Mouse (Mus musculus): ENCODE data around the gene Fnip2. TPM values are rescaled to one million over a fixed set of nuclear protein-coding genes. Genes with fewer than 3 reads are reported as not detected.

Fnip2 gene
- total RNA-seq, 1 experiment = 21.6 TPM

- TF ChIP-seq ZNF384 (IDR thresholded peaks at IDR 0.05; ENCODE audit: low read depth, low read length) = no peak
- no peak for TF ChIP-seq HCFC1 (IDR thresholded peaks at IDR 0.05; ENCODE audit: borderline replicate concordance, insufficient read depth, low read length)
- no peak for TF ChIP-seq MAFK (IDR thresholded peaks at IDR 0.05; ENCODE audit: insufficient read depth, low read depth, low read length)
- TF ChIP-seq ZC3H11A (IDR thresholded peaks at IDR 0.05; ENCODE audit: borderline replicate concordance, low read depth, low read length) = no peak
- TF ChIP-seq CHD2 (IDR thresholded peaks at IDR 0.05; ENCODE audit: low read depth, low read length) = no peak
- in situ Hi-C loops (cut with MboI; ENCODE audit: low sequenced_read_pairs in 2 of 2, unreplicated experiment in 2 of 2) = no loop called here
- Histone ChIP-seq H3K9ac (ENCODE audit: insufficient read depth, low read depth, low read length, poor library complexity, severe bottlenecking) (no peak overlapping the region), H3K9me3 (ENCODE audit: control insufficient read depth, insufficient read depth, low read depth, low read length) (no peaks in the 10 kb centered on the region), H3K27ac (ENCODE audit: insufficient read depth, low read depth, low read length, poor library complexity, severe bottlenecking) (no peak overlapping the region), H3K36me3 (ENCODE audit: control insufficient read depth, insufficient read depth, low read length, poor library complexity, severe bottlenecking) (peaks cover 5% of the 10 kb centered on the region; the same call in 1 of the 2 replicates), H3K4me1 (ENCODE audit: control insufficient read depth in 2 of 2, insufficient read depth in 2 of 2, low read length in 2 of 2, poor library complexity in 1 of 2) (peaks cover 0 to 5% of the 10 kb centered on the region in 2 experiments; a peak in 1 of 4 replicates), H3K4me3 (ENCODE audit: insufficient read depth in 1 of 2, low read depth in 1 of 2, low read length in 2 of 2, poor library complexity in 1 of 2, severe bottlenecking in 1 of 2) (no peak overlapping the region)
- DNase-seq (ENCODE audit: low read depth, low spot score) = no peak
Measured at GRCm38 (mm10) chr3:79516958-79517357, 50.6 kb downstream of the Fnip2 start.

GRCm38 (mm10) chr3:79516099-79516920 lies 51.3 kb downstream of the Fnip2 start:
- H3K9ac ChIP-seq (ENCODE audit: insufficient read depth, low read depth, low read length, poor library complexity, severe bottlenecking) = peak overlapping the region; percentile 42; the same call in 1 of the 2 replicates
- H3K4me1 ChIP-seq (ENCODE audit: control insufficient read depth in 2 of 2, insufficient read depth in 2 of 2, low read length in 2 of 2, poor library complexity in 1 of 2) = peaks cover 0 to 5% of the 10 kb centered on the region in 2 experiments; a peak in 1 of 4 replicates
- TF ChIP-seq ZNF384 (IDR thresholded peaks at IDR 0.05; ENCODE audit: low read depth, low read length) = no peak
- TF ChIP-seq MAFK (IDR thresholded peaks at IDR 0.05; ENCODE audit: insufficient read depth, low read depth, low read length) = no peak
- no peak for TF ChIP-seq ZC3H11A (IDR thresholded peaks at IDR 0.05; ENCODE audit: borderline replicate concordance, low read depth, low read length)
- H3K4me3 ChIP-seq (ENCODE audit: insufficient read depth in 1 of 2, low read depth in 1 of 2, low read length in 2 of 2, poor library complexity in 1 of 2, severe bottlenecking in 1 of 2) = no peak overlapping the region; a peak in 1 of 4 replicates
- in situ Hi-C loops (cut with MboI; ENCODE audit: low sequenced_read_pairs in 2 of 2, unreplicated experiment in 2 of 2) = no loop called here
- no peak overlapping the region for H3K27ac ChIP-seq (ENCODE audit: insufficient read depth, low read depth, low read length, poor library complexity, severe bottlenecking)
- H3K36me3 ChIP-seq (ENCODE audit: control insufficient read depth, insufficient read depth, low read length, poor library complexity, severe bottlenecking) = peaks cover 5% of the 10 kb centered on the region; the same call in 1 of the 2 replicates
- H3K9me3 ChIP-seq (ENCODE audit: control insufficient read depth, insufficient read depth, low read depth, low read length) = no peaks in the 10 kb centered on the region
- no peak for DNase-seq (ENCODE audit: low read depth, low spot score)

DNA sequence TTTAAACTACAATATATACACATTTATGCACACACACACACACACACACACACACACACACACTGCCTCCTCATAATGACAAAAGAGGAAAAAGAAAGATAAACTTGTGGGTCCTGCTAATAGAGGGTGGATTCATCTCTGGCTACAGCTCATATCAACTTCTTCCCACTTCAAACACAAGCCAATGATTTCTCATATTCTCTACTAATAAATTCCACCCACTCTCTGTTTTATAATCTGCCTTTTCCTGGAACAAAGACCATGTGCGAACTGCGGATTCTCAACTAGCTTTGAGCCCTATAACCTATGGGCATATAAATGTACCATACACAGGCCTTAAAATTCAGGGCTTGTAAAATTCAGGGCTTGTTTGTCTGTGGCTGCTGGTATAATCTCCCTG lies 53.3 kb downstream of the Fnip2 start:
- no peak overlapping the region for H3K27ac ChIP-seq (ENCODE audit: insufficient read depth, low read depth, low read length, poor library complexity, severe bottlenecking)
- TF ChIP-seq MAFK (IDR thresholded peaks at IDR 0.05; ENCODE audit: insufficient read depth, low read depth, low read length) (no peak), HCFC1 (IDR thresholded peaks at IDR 0.05; ENCODE audit: borderline replicate concordance, insufficient read depth, low read length) (no peak), ZNF384 (IDR thresholded peaks at IDR 0.05; ENCODE audit: low read depth, low read length) (no peak), CHD2 (IDR thresholded peaks at IDR 0.05; ENCODE audit: low read depth, low read length) (no peak), ZC3H11A (IDR thresholded peaks at IDR 0.05; ENCODE audit: borderline replicate concordance, low read depth, low read length) (no peak)
- H3K4me3 ChIP-seq (ENCODE audit: insufficient read depth in 1 of 2, low read depth in 1 of 2, low read length in 2 of 2, poor library complexity in 1 of 2, severe bottlenecking in 1 of 2) = no peak overlapping the region
- in situ Hi-C loops (cut with MboI; ENCODE audit: low sequenced_read_pairs in 2 of 2, unreplicated experiment in 2 of 2) = no loop called here
- H3K36me3 ChIP-seq (ENCODE audit: control insufficient read depth, insufficient read depth, low read length, poor library complexity, severe bottlenecking) = peaks cover 5% of the 10 kb centered on the region; the same call in 1 of the 2 replicates
- no peak overlapping the region for H3K9ac ChIP-seq (ENCODE audit: insufficient read depth, low read depth, low read length, poor library complexity, severe bottlenecking)
- DNase-seq (ENCODE audit: low read depth, low spot score) = no peak
- no peaks in the 10 kb centered on the region for H3K9me3 ChIP-seq (ENCODE audit: control insufficient read depth, insufficient read depth, low read depth, low read length)
- peaks cover 0 to 8% of the 10 kb centered on the region in 2 experiments; a peak in 1 of 4 replicates for H3K4me1 ChIP-seq (ENCODE audit: control insufficient read depth in 2 of 2, insufficient read depth in 2 of 2, low read length in 2 of 2, poor library complexity in 1 of 2)

GRCm38 (mm10) chr3:79501166-79501728 lies 66.3 kb downstream of the Fnip2 start:
- no peaks in the 10 kb centered on the region for H3K9me3 ChIP-seq (ENCODE audit: control insufficient read depth, insufficient read depth, low read depth, low read length)
- no peak overlapping the region for H3K9ac ChIP-seq (ENCODE audit: insufficient read depth, low read depth, low read length, poor library complexity, severe bottlenecking)
- H3K4me1 ChIP-seq (ENCODE audit: control insufficient read depth in 2 of 2, insufficient read depth in 2 of 2, low read length in 2 of 2, poor library complexity in 1 of 2) = no peaks in the 10 kb centered on the region
- DNase-seq (ENCODE audit: low read depth, low spot score) = no peak
- no peak overlapping the region for H3K27ac ChIP-seq (ENCODE audit: insufficient read depth, low read depth, low read length, poor library complexity, severe bottlenecking)
- in situ Hi-C loops (cut with MboI; ENCODE audit: low sequenced_read_pairs in 2 of 2, unreplicated experiment in 2 of 2) = no loop called here
- no peak overlapping the region for H3K4me3 ChIP-seq (ENCODE audit: insufficient read depth in 1 of 2, low read depth in 1 of 2, low read length in 2 of 2, poor library complexity in 1 of 2, severe bottlenecking in 1 of 2)
- no peak for TF ChIP-seq ZC3H11A (IDR thresholded peaks at IDR 0.05; ENCODE audit: borderline replicate concordance, low read depth, low read length)
- TF ChIP-seq ZNF384 (IDR thresholded peaks at IDR 0.05; ENCODE audit: low read depth, low read length) = no peak
- no peak for TF ChIP-seq HCFC1 (IDR thresholded peaks at IDR 0.05; ENCODE audit: borderline replicate concordance, insufficient read depth, low read length)
- TF ChIP-seq CHD2 (IDR thresholded peaks at IDR 0.05; ENCODE audit: low read depth, low read length) = no peak
- no peak for TF ChIP-seq MAFK (IDR thresholded peaks at IDR 0.05; ENCODE audit: insufficient read depth, low read depth, low read length)
- H3K36me3 ChIP-seq (ENCODE audit: control insufficient read depth, insufficient read depth, low read length, poor library complexity, severe bottlenecking) = peaks cover 15% of the 10 kb centered on the region
